Mouse (Mus musculus) midbrain, embryonic 14.5 days (tissue): ENCODE data around the gene Prss35. TPM values are rescaled to one million over a fixed set of nuclear protein-coding genes. Genes with fewer than 3 reads are reported as not detected.
A peak's percentile ranks its signal among the peaks of the same experiment; 100 is the strongest.

ENCODE experiments used
- ATAC-seq: fragments of 200-750 bp; cut with Nextera tagmentation; 2 replicates; pipeline ENCODE4 v1.8.0; 2017; ENCODE audit warnings: moderate number of reproducible peaks, moderate library complexity; ENCODE audit not compliant: low FRiP score, low TSS enrichment
- DNase-seq: peaks from one replicate; pipeline ENCODE4 v3.0.0-alpha.2; 2015
- H3K27ac ChIP-seq: fragments of 300-500 bp; sonication (generic); replicated peaks from 2 replicates; pipeline ENCODE4 v1.5.1; 2014; ENCODE audit warnings: mild to moderate bottlenecking, low read depth, low read length, moderate library complexity
- H3K27me3 ChIP-seq: fragments of 300-500 bp; sonication (generic); 2 replicates; pipeline ENCODE4 v1.6.1; 2014; ENCODE audit warnings: low read length, control low read depth, mixed read lengths; ENCODE audit not compliant: control insufficient read depth, insufficient read depth
- H3K36me3 ChIP-seq: fragments of 300-500 bp; sonication (generic); 2 replicates; pipeline ENCODE4 v1.6.1; 2014; ENCODE audit warnings: low read length, control low read depth; ENCODE audit not compliant: control insufficient read depth, insufficient read depth
- H3K4me1 ChIP-seq: fragments of 300-500 bp; sonication (generic); 2 replicates; pipeline ENCODE4 v1.6.1; 2014; ENCODE audit warnings: mild to moderate bottlenecking, antibody characterized with exemption, low read length, control low read depth; ENCODE audit not compliant: control insufficient read depth, insufficient read depth
- H3K4me2 ChIP-seq: fragments of 300-500 bp; sonication (generic); 2 replicates; pipeline ENCODE4 v1.6.1; 2014; ENCODE audit warnings: mild to moderate bottlenecking, low read length, moderate library complexity
- H3K4me3 ChIP-seq: fragments of 300-500 bp; sonication (generic); replicated peaks from 2 replicates; pipeline ENCODE4 v1.5.1; 2014; ENCODE audit warnings: low read depth, low read length
- H3K9ac ChIP-seq: fragments of 300-500 bp; sonication (generic); replicated peaks from 2 replicates; pipeline ENCODE4 v1.6.1; 2014; ENCODE audit warnings: mild to moderate bottlenecking, low read length, moderate library complexity
- H3K9me3 ChIP-seq: fragments of 300-500 bp; sonication (generic); 2 replicates; pipeline ENCODE4 v1.6.1; 2016; ENCODE audit warnings: low read length, control low read depth, mixed read lengths; ENCODE audit not compliant: control insufficient read depth
- WGBS: fragments of 180-500 bp; shearing (Covaris S2); extraction: QIAGEN DNeasy Blood & Tissue Kit; methylation state at CpG from one replicate; pipeline ENCODE4 v1.1.7; 2014; 5-methylcytosine and 5-hydroxymethylcytosine counted together
- polyA plus RNA-seq: library from polyadenylated mRNA; unstranded; fragments of >200 nt; fragmentation: Nextera tagmentation; extraction: Ambion mirVana; gene quantifications from 2 replicates; pipeline ENCODE4 v1.2.1, GENCODE M21; 2014

Gene Prss35
- polyA plus RNA-seq, 1 experiment from 2014 or later: 3.3 TPM

DNA sequence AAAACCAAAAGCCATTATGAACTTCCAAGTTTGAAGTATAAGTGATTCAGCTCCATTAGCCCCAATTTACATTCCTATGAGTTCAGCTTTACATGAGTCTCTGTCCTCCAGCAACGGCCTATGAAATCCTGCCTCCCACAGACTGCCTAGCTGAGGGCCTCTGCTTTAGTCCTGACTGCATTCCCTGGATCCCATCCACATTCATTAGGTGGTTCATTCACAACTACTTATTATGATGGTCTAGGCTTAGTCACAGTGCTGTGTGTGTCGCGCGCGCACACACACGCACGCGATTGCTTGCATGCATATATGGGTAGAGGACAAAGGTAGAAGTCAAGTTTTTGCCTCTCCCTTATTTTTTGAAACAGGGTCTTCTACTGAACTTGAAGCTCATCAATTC, 4.6 kb upstream of the Prss35 start:
- no peaks in the 10 kb centered on the region for H3K36me3 ChIP-seq
- ATAC-seq (no peak), DNase-seq (no peak)
- H3K4me3 ChIP-seq: no peak overlapping the region
- no peak overlapping the region for H3K9ac ChIP-seq
- WGBS: 92% methylated on average over 8 of the region's 8 CpGs
- H3K4me1 ChIP-seq: peaks cover 5% of the 10 kb centered on the region; the same call in 1 of the 2 replicates
- H3K4me2 ChIP-seq: no peak overlapping the region
- no peak overlapping the region for H3K27ac ChIP-seq
- no peaks in the 10 kb centered on the region for H3K27me3 ChIP-seq
- H3K9me3 ChIP-seq: no peaks in the 10 kb centered on the region

DNA sequence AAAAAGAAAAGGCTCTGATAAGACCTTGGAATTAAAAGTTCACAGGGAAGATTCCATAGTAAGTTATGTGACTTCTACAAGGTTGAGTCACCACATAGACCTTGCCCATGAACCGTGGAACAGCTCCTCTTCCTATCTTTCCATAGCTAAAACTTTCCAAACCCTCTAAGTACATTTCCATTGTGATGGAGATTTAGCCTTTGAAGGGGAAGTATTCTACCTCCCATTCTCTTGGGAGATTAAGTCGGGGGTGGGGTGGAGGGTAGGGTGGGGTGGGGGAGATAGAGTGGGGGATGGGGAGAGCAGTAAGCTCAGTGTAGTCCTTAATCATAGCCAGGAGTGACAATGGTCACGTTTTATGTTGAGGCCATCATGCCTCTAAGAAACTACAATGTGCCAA, 3.5 kb upstream of the Prss35 start:
- Histone ChIP-seq H3K4me2 (no peak overlapping the region), H3K27me3 (no peaks in the 10 kb centered on the region), H3K36me3 (no peaks in the 10 kb centered on the region), H3K9me3 (no peaks in the 10 kb centered on the region), H3K4me1 (peaks cover 5% of the 10 kb centered on the region; the same call in 1 of the 2 replicates), H3K9ac (no peak overlapping the region), H3K27ac (no peak overlapping the region), H3K4me3 (no peak overlapping the region)
- DNase-seq (no peak), ATAC-seq (no peak)
- under 1% methylated on average over 3 of the region's 3 CpGs for WGBS

DNA sequence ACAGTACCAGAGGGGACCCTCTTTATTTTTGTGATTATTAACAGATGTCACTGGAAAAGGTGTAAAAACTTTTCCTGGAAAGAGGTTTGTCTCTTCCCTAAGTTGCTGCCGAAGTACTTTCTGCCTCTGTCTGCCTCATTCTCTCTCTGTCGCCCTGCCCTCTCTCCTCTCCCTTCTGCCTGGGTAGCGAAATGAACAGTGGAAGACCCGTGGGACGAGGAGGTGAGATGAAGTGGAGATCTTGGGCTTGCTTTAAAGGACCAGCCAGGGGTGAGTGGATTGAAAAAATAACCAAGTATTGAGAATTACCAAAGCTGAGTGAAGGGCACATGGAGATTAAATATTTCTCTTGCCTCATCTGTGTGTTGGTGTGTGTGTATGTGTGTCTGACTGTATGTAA, 592 bp downstream of the Prss35 start:
- no peak overlapping the region for H3K4me3 ChIP-seq

DNA sequence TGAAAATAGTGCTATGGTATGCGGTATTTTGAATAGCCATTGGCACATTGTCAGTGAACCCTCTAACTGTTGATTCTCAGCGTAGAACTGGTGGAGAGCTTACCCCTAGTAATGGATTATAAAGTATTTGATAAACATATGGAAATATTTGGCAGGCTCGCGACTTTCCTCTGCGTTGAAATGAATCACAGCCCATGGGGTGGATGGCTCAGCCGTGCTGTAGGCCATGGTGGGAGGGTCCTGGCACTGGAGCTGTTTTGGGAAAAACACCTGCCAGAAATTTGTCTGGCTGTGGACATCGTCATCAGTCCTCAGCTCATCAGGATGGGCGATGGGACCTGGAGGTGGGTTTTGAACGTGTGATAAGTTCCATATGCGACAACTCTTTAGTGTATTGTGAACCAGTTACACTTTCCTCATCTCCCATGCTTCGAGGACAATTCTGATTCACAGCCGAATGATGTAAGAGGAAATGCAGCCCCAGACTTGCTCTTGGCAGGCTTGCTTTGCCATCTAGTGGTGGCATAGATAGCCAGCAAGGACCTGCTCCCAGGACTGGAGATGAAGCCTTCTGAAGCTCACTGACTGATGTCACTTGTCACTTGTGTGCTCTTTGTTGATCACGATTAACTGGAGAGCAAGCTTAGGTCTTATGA, 2.6 kb downstream of the Prss35 start:
- Histone ChIP-seq H3K9me3 (no peaks in the 10 kb centered on the region), H3K9ac (no peak overlapping the region), H3K27ac (no peak overlapping the region), H3K4me3 (no peak overlapping the region), H3K4me1 (peaks cover 5% of the 10 kb centered on the region; the same call in 1 of the 2 replicates), H3K4me2 (peak overlapping the region; percentile 28; the same call in 1 of the 2 replicates), H3K36me3 (no peaks in the 10 kb centered on the region), H3K27me3 (no peaks in the 10 kb centered on the region)
- DNase-seq (peak; percentile 91), ATAC-seq (peak; percentile 73)
- 33% methylated on average over 13 of the region's 13 CpGs for WGBS

More for the DNA sequence above, 592 bp downstream of the Prss35 start:
- no peaks in the 10 kb centered on the region for H3K27me3 ChIP-seq
- 27% methylated on average over 5 of the region's 5 CpGs for WGBS
- H3K4me2 ChIP-seq: peak overlapping the region; percentile 55
- H3K36me3 ChIP-seq: no peaks in the 10 kb centered on the region
- H3K4me1 ChIP-seq: peaks cover 5% of the 10 kb centered on the region; the same call in 1 of the 2 replicates
- no peak overlapping the region for H3K9ac ChIP-seq
- DNase-seq (no peak), ATAC-seq (no peak)
- H3K9me3 ChIP-seq: no peaks in the 10 kb centered on the region
- H3K27ac ChIP-seq: no peak overlapping the region

DNA sequence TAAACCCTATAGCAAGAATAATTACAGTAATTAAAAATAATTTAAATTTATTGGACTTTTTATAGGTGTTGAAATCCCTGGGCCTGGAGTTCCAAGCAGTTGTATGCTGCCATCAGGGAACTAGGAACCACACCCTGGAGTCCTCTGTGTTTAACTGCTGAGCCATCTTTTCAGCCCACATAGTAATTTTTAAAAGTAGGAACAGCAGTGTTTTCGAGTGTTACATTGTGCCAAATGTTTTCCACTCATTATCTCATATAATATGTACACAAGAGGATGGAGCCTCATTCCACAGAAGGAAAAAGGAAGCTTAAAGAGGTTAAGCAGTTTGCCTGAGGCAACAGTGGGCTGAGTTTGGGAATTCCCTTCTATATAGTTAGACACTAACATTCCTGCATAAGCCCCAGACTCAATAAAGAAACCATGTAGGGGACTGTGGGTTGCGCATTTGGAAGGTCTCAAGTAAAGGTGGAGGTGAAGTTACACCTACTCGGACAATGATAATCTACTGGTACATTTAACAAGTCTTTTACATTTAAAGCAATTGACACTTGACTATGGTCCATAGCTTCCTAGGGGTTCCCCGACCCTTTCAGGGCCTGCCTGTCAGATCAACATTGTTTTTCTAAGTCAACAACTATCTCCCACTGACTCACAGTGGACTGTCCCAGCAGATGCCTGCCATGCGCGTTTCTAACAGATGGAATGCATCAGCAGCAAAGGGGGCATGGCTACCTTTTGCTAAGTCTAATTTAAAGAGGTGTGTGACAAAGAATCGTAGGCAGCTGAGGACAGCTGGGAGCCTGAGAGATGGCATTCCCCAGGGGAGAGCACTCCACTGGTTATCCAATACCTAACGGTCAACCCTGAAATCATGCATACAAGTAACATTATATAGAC, 19.3 kb downstream of the Prss35 start:
- Histone ChIP-seq H3K27ac (no peak overlapping the region), H3K4me1 (no peaks in the 10 kb centered on the region), H3K9me3 (no peaks in the 10 kb centered on the region), H3K4me3 (no peak overlapping the region), H3K4me2 (no peak overlapping the region), H3K36me3 (peaks cover 12% of the 10 kb centered on the region), H3K27me3 (no peaks in the 10 kb centered on the region), H3K9ac (no peak overlapping the region)
- ATAC-seq: no peak
- WGBS: 65% methylated on average over 8 of the region's 8 CpGs
- no peak for DNase-seq

DNA sequence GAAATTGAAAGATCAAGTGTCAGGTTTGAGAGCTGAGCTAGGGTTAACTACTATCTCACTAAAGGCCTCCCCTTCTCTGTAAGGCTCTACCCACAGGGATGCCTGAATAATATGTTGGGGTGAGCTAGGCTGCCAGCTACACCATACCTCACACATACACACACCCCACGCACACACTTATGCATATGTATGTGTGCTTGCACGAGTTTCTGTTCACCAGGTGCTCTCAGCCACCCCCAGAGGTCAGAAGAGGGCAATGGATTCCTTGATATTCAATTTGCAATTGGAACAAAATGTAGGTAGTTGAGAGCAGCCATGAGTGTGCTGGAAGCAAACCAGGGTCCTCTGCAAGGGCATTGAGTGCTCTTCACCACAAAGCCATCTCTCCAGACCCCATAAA, 20.6 kb downstream of the Prss35 start:
- no peaks in the 10 kb centered on the region for H3K4me1 ChIP-seq
- ATAC-seq: no peak
- no peak overlapping the region for H3K9ac ChIP-seq
- DNase-seq: no peak
- no peak overlapping the region for H3K4me2 ChIP-seq
- no peak overlapping the region for H3K4me3 ChIP-seq
- no peaks in the 10 kb centered on the region for H3K27me3 ChIP-seq
- 49% methylated on average over 2 of the region's 2 CpGs for WGBS
- no peaks in the 10 kb centered on the region for H3K9me3 ChIP-seq
- no peak overlapping the region for H3K27ac ChIP-seq
- peaks cover 19% of the 10 kb centered on the region for H3K36me3 ChIP-seq

DNA sequence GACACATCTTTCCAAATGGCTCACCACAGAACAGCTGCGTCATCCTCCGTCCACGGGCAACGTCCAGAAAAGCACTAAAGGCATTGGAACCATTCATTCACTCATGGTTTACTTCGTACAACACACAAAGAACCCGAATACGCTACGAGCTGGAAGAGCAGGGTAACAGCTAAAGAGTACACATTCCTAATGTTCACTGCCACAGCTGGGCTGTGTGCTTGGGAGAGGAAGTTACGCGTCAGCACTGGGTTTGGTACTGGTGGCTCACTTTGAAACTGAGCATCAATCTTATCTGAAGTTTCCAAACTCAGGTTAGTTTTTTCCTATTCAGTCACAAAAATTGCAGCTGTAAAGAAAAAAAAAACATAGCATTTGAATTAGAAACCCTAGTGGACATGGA, 23.5 kb downstream of the Prss35 start:
- no peak overlapping the region for H3K4me3 ChIP-seq
- H3K9me3 ChIP-seq: no peaks in the 10 kb centered on the region
- ATAC-seq: no peak
- no peak overlapping the region for H3K9ac ChIP-seq
- no peak overlapping the region for H3K27ac ChIP-seq
- H3K27me3 ChIP-seq: no peaks in the 10 kb centered on the region
- peaks cover 41% of the 10 kb centered on the region for H3K36me3 ChIP-seq
- whole genome bisulfite sequencing: 85% methylated on average over 10 of the region's 10 CpGs
- H3K4me2 ChIP-seq: no peak overlapping the region
- DNase-seq: no peak
- no peaks in the 10 kb centered on the region for H3K4me1 ChIP-seq

DNA sequence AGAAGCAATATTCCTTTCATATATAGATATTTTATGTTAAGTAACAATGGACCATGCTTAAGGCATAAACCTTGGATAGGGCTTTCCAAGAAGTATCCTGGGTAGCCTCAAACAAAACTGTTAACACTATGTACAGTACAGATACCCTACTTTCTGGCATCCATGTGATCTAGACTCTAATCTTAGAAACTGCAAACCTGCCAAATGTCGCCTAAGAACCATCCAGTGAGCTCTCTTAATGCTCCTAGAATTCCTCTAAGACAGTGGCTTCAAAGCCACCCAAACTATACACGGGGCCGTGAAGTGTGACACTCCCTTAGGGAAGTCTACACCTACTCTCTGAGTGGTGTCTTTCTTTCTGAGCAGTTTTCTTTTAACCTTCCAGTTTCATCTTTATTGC, 29.4 kb downstream of the Prss35 start:
- 89% methylated on average over 3 of the region's 3 CpGs for WGBS
- H3K36me3 ChIP-seq: peaks cover 69% of the 10 kb centered on the region

More for the DNA sequence above, 29.4 kb downstream of the Prss35 start:
- H3K4me2 ChIP-seq: no peak overlapping the region
- no peak overlapping the region for H3K9ac ChIP-seq
- H3K27ac ChIP-seq: no peak overlapping the region
- H3K4me1 ChIP-seq: no peaks in the 10 kb centered on the region
- no peaks in the 10 kb centered on the region for H3K27me3 ChIP-seq
- ATAC-seq (no peak), DNase-seq (no peak)
- no peak overlapping the region for H3K4me3 ChIP-seq
- no peaks in the 10 kb centered on the region for H3K9me3 ChIP-seq
